Mouse (Mus musculus): ENCODE measurements around the gene Lrrc57. TPM values are rescaled to one million over a fixed set of nuclear protein-coding genes. Genes with fewer than 3 reads are reported as not detected.
"Not testable (repeated sequence)": the region's sequence is repeated elsewhere in the genome, so short reads cannot be mapped to it uniquely, and the experiment has no call there.

Gene Lrrc57
- polyA plus RNA-seq, 1 experiment from 2014 or later, result 28.5 TPM

DNA sequence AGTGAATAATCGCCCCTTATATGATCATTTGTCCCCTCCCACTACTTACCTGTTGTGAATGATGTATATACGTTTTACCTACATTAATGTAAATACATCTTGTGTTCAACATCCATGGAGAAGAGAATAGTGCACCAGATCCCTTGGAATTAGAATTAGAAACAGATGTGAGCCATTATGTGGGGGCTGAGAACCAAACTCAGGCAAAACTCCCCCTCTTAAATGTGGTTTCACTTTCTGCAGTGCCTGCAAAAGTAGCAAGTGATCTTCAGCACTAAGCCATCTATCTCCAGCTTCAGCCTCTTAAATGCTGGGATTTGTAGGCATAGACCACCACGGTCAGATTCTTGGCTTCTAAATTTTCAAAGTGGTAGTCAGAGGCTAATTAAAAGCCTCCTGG lies 34.2 kb downstream of the Lrrc57 start:
- H3K4me3 ChIP-seq (ENCODE audit: inconsistent target), result no peak overlapping the region
- peaks cover 7% of the 10 kb centered on the region; the same call in 1 of the 2 replicates for H3K36me3 ChIP-seq (ENCODE audit: inconsistent target)
- H3K27ac ChIP-seq, result no peak overlapping the region
- 63% methylated on average over 3 of the region's 3 CpGs for WGBS (ENCODE audit: missing documents)
- H3K79me2 ChIP-seq (ENCODE audit: inconsistent target), result peaks cover 100% of the 10 kb centered on the region

DNA sequence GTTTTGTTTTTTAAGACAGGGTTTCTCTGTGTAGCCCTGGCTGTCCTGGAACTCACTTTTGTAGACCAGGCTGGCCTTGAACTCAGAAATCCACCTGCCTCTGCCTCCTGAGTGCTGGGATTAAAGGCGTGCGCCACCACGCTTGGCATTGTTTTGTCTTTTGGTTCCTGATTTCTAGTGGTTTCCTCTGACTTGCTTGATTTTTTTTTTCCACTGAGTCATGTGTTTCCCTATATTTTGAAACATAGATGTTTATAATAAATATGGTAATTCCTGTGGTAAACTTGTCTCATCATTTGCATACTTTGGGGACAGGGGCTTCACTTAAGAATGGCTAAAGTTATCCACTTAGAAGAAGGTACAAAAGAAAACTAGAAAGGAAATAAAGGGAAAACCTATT lies 37.2 kb downstream of the Lrrc57 start:
- 49% methylated on average over 3 of the region's 3 CpGs for WGBS (ENCODE audit: missing documents)
- H3K36me3 ChIP-seq (ENCODE audit: inconsistent target), result not testable (repeated sequence)

DNA sequence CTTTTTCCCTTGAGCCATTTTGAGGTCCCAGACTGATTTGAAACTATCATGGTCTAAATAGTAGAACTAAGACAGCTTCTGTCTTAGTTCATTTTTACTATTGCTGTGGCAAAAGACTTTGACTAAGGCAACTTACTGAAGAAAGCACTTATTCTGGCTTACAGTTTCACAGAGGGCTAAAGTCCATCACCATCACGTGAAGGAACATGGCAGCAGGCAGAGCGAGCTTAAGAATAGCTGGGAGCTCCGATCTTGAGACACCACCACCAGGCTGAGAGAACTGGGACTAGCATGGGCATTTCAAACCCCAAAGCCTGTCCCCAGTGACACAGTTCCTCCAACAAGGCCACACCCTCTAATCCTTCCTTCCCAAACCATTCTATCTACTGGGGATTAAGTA lies 38.2 kb downstream of the Lrrc57 start:
- H3K4me3 ChIP-seq (ENCODE audit: inconsistent target), result no peak overlapping the region
- no peak overlapping the region for H3K27ac ChIP-seq
- peaks cover 7% of the 10 kb centered on the region; the same call in 1 of the 2 replicates for H3K36me3 ChIP-seq (ENCODE audit: inconsistent target)
- 91% methylated on average over 3 of the region's 3 CpGs for WGBS (ENCODE audit: missing documents)
- peaks cover 86% of the 10 kb centered on the region for H3K79me2 ChIP-seq (ENCODE audit: inconsistent target)

More for the DNA sequence above, 37.2 kb downstream of the Lrrc57 start:
- not testable (repeated sequence) for H3K4me3 ChIP-seq (ENCODE audit: inconsistent target)
- Histone ChIP-seq H3K27ac (peak overlapping the region; percentile 21; the same call in 1 of the 2 replicates), H3K79me2 (ENCODE audit: inconsistent target) (peaks cover 96% of the 10 kb centered on the region)

DNA sequence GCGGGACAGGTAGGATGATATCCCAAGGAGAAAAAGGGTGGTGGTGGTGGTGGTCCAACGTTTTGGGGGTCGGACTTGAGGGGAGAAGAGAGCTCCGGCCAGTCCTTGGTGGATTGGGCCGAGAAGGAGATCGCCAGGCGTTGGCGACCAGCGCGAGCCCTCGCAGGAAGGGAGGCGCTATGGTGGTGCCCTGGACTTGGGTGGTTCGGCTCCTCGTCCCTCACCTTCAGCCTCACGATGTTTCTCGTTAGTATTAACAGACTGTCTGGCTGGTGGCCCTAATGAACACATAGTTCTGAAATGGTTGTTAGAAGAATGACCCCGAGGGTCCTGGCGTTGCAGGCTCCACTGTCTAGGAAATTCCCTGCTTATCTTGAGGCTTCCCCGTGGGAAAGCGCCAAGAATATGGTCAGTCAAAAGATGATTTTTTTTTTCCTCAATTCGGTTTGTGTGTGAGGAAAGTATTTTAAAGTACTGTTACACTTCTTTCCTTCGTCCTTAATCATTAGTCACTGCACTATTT lies 41.5 kb downstream of the Lrrc57 start:
- Histone ChIP-seq H3K4me3 (ENCODE audit: inconsistent target) (peak overlapping the region; percentile 93), H3K79me2 (ENCODE audit: inconsistent target) (peaks cover 61% of the 10 kb centered on the region), H3K27ac (peak overlapping the region; percentile 78), H3K36me3 (ENCODE audit: inconsistent target) (peaks cover 7% of the 10 kb centered on the region; the same call in 1 of the 2 replicates)
- WGBS (ENCODE audit: missing documents), result 1% methylated on average over 22 of the region's 22 CpGs

DNA sequence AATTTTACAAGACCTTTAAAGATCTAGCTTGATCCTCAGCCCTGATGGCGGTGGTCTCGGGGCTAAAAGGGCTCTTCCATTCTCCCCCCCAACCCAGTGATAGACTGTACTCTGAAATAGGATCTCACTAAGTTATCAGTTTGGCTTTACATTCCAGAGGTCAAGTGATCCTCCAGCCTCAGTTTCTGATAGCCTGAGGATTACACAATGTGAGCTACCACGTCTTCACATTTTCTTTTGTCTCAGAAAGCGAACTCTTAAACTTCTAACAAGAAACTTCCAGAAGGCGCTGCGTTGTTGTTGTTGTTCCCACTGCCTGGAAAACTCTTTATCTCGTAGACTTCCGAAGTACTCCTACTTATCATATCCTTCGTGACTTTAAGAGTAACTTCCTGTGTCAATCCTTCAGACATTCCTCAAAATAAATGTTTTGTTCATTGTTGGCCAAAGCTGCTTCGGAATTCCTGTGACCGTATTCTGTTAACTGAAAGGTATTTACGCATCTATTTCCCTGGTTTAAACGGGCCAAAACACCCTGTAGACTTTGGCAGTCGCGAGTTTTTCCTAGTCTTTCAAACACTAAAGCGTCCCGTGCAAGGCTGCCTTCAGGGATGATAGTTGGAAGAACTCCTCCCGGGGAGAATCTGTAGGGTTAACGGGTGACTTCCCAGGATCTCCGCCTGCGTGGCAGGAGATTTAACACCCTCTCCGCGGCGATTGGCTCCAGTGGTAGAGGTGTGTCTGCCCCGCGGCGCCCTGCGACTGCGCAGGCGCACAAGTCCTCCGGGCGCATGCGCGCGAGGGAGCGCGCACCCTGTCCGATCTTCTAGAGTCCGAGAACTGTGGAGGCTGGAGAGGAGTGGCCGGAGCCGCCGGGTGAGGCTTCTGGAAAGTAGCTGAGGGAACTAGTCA lies 42.2 kb downstream of the Lrrc57 start, which contains the start of gene Snap23:
Snap23 (plus strand) TSS at position 786 of the 912 bp plus-strand sequence.
- Histone ChIP-seq H3K79me2 (ENCODE audit: inconsistent target) (peaks cover 61% of the 10 kb centered on the region), H3K36me3 (ENCODE audit: inconsistent target) (peaks cover 7% of the 10 kb centered on the region; the same call in 1 of the 2 replicates), H3K4me3 (ENCODE audit: inconsistent target) (peak within 1 kb of the TSS; percentile 93), H3K27ac (peak within 1 kb of the TSS; percentile 78)
- 3% methylated on average over 32 of the region's 42 CpGs for WGBS (ENCODE audit: missing documents)

DNA sequence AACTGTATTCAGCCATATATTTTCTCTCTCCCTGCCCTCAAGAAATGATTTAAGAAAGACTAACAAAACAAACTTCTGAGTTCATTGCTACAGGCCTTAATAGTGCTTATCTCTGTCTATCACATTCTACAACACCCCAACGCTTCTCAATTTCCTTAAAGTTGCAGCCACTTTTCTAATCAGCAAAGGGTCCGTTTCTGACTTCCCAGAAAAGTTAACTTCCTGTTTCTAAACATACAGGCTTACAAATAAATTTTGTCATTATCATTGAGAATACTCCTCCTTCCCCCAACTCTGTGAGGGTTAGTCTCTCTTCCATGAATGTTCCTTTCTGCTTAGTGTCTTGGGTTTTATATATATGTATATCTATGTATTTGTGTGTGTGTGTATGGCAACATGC lies 44.0 kb downstream of the Lrrc57 start:
- H3K79me2 ChIP-seq (ENCODE audit: inconsistent target), result peaks cover 61% of the 10 kb centered on the region
- no peak overlapping the region for H3K4me3 ChIP-seq (ENCODE audit: inconsistent target)
- no peaks in the 10 kb centered on the region for H3K36me3 ChIP-seq (ENCODE audit: inconsistent target)
- 5% methylated on average over 2 of the region's 2 CpGs for WGBS (ENCODE audit: missing documents)
- H3K27ac ChIP-seq, result peak overlapping the region; percentile 39

DNA sequence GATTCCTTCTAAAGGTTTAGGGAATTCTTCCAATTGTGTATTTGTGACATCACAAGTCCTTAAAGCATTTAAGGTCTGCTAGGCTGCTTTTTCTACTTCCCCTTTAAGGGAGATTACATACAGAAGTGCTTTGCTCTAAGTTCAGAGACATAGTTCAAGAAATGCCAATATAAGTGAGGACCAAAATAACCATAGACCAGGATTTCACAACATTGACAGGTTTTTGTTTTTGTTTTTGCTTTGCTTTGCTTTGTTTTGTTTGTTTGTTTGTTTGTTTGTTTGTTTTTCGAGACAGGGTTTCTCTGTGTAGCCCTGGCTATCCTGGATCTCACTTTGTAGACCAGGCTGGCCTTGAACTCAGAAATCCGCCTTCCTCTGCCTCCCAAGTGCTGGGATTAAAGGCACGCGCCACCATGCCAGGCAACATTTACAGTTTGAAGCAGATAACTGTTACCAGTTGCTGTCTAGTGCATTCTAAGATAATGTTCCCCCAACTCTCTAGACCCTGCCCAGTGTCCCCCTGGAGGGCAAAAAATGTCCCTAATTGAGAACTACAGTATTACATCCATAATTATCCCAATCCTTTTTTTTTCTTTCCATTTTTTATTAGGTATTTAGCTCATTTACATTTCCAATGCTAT lies 44.7 kb downstream of the Lrrc57 start:
- peak overlapping the region; percentile 48 for H3K27ac ChIP-seq
- H3K36me3 ChIP-seq (ENCODE audit: inconsistent target); H3K4me3 ChIP-seq (ENCODE audit: inconsistent target): not testable (repeated sequence)
- WGBS (ENCODE audit: missing documents), result 91% methylated on average over 4 of the region's 4 CpGs
- H3K79me2 ChIP-seq (ENCODE audit: inconsistent target), result peaks cover 61% of the 10 kb centered on the region

DNA sequence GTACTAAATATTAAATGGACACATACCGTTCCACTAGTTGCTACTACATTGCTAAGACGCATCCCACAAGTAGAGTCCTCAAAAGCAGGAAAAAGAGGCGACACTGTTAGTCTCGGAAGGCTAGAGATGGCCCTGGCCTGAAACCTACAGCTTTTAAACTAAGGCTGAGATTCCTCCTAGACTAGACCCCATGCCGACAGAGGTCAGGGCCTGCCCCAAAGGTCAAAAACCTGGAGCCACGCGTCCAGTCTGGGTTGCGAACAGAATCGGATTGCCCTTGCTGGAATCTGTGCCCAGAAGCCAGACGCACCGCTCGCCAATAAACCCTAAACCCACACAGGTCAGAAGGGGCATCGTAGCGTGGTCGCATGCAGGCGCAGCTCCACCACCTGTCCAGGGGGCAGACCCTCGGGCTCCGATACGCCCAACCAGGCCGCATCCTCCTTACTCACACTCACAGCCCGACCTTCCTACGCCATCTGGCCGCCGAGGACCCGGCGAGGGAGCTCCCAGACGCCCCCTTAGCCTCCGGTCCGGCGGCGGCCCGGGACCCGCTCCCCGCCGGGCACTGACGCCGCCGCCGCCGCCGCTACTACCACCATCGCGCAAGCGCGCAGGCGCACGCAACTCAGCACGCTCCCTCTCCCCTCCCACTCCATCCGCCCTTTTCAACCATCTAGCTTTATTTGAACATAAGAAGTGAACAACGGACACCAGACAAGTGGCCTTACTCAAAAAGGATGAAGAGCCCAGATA lies 45.9 kb downstream of the Lrrc57 start, which contains the start of gene Zfp106:
Zfp106 (minus strand) TSS at position 609 of the 756 bp plus-strand sequence.
- H3K79me2 ChIP-seq (ENCODE audit: inconsistent target), result peaks cover 61% of the 10 kb centered on the region
- H3K4me3 ChIP-seq (ENCODE audit: inconsistent target), result peak within 1 kb of the TSS; percentile 98
- WGBS (ENCODE audit: missing documents), result 0% methylated on average over 50 of the region's 50 CpGs
- no peaks in the 10 kb centered on the region for H3K36me3 ChIP-seq (ENCODE audit: inconsistent target)
- H3K27ac ChIP-seq, result peak within 1 kb of the TSS; percentile 81

DNA sequence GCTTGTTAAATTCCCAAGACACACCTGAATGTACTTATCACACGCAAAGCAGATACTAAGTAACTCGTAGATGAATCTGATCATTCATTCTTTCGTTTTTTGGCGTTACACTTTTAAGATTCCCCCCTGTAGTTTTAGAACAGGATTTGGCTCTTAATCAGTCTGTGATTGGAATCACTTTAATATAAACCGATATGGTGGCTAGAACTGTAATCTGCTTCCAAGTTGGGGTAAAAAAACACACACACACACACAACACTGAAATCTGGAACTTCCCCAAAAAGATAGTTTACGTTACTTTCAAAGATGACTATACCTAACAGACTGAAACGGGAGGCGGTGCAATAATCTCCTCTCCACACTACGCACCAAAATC lies 46.5 kb downstream of the Lrrc57 start:
- Histone ChIP-seq H3K4me3 (ENCODE audit: inconsistent target) (peak overlapping the region; percentile 98), H3K27ac (peak overlapping the region; percentile 81), H3K36me3 (ENCODE audit: inconsistent target) (no peaks in the 10 kb centered on the region), H3K79me2 (ENCODE audit: inconsistent target) (peaks cover 61% of the 10 kb centered on the region)
- 6% methylated on average over 9 of the region's 9 CpGs for WGBS (ENCODE audit: missing documents)

DNA sequence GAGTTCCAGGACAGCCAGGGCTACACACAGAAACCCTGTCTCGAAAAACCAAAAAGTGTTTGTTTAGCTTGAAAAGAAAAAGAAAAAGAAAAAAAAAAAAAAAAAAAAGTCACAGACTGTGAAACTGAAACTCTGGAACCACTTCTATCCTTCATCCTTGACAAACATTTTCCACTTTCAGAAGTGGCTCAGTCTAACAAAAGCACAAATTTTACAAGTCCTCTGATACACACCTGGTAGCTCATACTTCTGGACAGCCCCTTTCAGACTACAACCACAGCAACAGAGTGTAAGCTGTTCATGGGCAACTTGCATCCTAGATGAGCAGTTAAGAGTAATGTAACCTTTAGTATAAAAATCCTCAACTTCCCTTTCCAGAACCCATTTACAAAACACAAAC lies 47.8 kb downstream of the Lrrc57 start:
- Histone ChIP-seq H3K79me2 (ENCODE audit: inconsistent target) (peaks cover 71% of the 10 kb centered on the region), H3K4me3 (ENCODE audit: inconsistent target) (no peak overlapping the region), H3K36me3 (ENCODE audit: inconsistent target) (no peaks in the 10 kb centered on the region), H3K27ac (no peak overlapping the region)
- WGBS (ENCODE audit: missing documents), result 63% methylated on average over 1 of the region's 1 CpGs

DNA sequence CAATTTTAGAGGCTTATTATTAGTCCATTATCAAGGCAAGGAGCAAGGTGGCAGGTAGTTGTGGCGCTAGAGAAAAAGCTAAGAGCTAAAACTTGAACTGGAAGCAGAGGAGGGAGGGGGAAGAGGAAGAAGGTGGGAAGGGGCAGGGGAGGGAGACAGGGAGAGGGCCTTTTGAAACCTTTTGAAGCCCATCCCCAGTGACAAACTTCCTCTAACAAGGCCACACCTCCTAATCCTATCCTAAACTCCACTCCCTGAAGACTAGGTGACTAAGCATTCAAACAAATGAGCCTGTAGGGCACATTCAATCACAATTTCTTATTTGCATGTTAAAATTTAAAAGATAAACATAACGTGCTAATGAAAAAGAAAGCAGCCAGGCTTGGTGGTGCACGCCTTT lies 50.5 kb downstream of the Lrrc57 start:
- WGBS (ENCODE audit: missing documents), result 15% methylated on average over 3 of the region's 3 CpGs
- Histone ChIP-seq H3K79me2 (ENCODE audit: inconsistent target) (peaks cover 93% of the 10 kb centered on the region), H3K36me3 (ENCODE audit: inconsistent target) (peaks cover 14% of the 10 kb centered on the region), H3K27ac (no peak overlapping the region), H3K4me3 (ENCODE audit: inconsistent target) (no peak overlapping the region)

DNA sequence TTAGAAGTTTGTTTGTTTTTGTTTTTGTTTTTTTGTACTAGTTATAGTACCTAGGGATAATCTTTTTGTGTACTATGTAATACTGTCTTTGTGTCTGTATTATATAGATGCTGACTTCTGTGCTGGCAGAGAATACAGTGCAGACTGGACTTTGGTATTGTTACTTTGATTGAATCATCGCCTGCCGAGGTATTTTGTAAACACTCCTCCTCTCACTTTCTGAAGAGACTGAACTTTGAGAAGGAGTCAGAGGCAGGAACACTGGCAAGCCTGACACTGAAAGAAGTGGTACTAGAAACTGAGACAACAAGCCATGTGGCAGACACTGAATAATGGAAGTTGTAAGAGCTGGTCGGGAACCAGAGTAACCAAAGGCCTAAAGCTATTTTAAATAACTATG lies 52.5 kb downstream of the Lrrc57 start:
- Histone ChIP-seq H3K27ac (no peak overlapping the region), H3K79me2 (ENCODE audit: inconsistent target) (peaks cover 90% of the 10 kb centered on the region), H3K36me3 (ENCODE audit: inconsistent target) (peaks cover 31% of the 10 kb centered on the region), H3K4me3 (ENCODE audit: inconsistent target) (no peak overlapping the region)
- 91% methylated on average over 3 of the region's 3 CpGs for WGBS (ENCODE audit: missing documents)

All from macrophage (primary cell).